In the genomic region with DNA sequence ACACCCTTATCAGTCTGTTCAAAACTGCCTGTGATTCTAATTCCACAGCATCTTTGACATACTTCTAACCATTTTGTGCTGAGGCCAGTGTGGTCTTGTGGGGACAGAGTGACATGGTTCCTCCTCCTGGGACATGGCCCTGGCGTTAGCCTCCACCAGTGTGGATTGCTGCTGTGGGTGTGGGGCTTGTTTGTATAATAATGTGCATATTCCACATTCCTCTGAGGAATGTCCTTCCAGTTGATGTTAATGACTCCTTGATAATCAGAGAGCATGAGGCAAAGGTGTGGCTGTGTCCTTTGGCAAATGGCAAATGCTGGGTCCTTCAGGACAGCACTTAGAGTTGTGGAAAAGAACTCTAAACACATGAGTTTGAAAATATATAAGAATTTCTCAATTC, we compare ENCODE assay signal across 25 mouse cellular contexts. TPM values are rescaled to one million over a fixed set of nuclear protein-coding genes. Genes with fewer than 3 reads are reported as not detected.
A peak's percentile ranks its signal among the peaks of the same experiment; 100 is the strongest.
DNase-seq lines count a peak whose midpoint lies in the region; TF ChIP-seq lines count a peak whose summit lies in the region.
"Had no signal": no experiment of that assay in that cellular context is flagged by ENCODE, and none has a peak within 500 bp of the region (broad histone marks: within the 10 kb centered on the region; RNA-seq: fewer than 3 reads in every experiment).

No protein-coding gene starts in this region.

- H3K36me3 ChIP-seq in ES-Bruce4 (ENCODE audit: control insufficient read depth, insufficient read depth, low read length, poor library complexity, severe bottlenecking): no peaks in the 10 kb centered on the region
- H3K36me3 ChIP-seq: embryonic facial prominence, embryonic 10.5 days; embryonic facial prominence, embryonic 12.5 days; forebrain, embryonic 15.5 days; G1E had no signal

- no peak for TF ChIP-seq CTCF in ES-Bruce4 (IDR thresholded peaks at IDR 0.05; ENCODE audit: low read depth, low read length)

- no peaks in the 10 kb centered on the region for H3K27me3 ChIP-seq in ES-Bruce4 (ENCODE audit: control insufficient read depth, insufficient read depth, low read length, poor library complexity, severe bottlenecking)
- H3K27me3 ChIP-seq: CH12.LX; embryonic facial prominence, embryonic 12.5 days; forebrain, embryonic 13.5 days; forebrain, embryonic 15.5 days; Patski had no signal

- H3K4me1 ChIP-seq in ES-Bruce4 (ENCODE audit: control insufficient read depth, insufficient read depth, low read length): peaks cover 12% of the 10 kb centered on the region

- no peak for TF ChIP-seq EP300 in ES-Bruce4 (IDR thresholded peaks at IDR 0.05; ENCODE audit: insufficient read depth, low read depth, low read length)

- peak overlapping the region; percentile 41; the same call in 1 of the 2 replicates for H3K27ac ChIP-seq in ES-Bruce4 (ENCODE audit: insufficient read depth, low read length)
- H3K27ac ChIP-seq: embryonic facial prominence, embryonic 10.5 days; embryonic facial prominence, embryonic 12.5 days; forebrain, embryonic 13.5 days; forebrain, embryonic 15.5 days had no signal

- no peak overlapping the region for H3K4me3 ChIP-seq in ES-Bruce4 (ENCODE audit: low read depth, low read length)
- H3K4me3 ChIP-seq: embryonic facial prominence, embryonic 10.5 days; embryonic facial prominence, embryonic 12.5 days; forebrain, embryonic 13.5 days; forebrain, embryonic 15.5 days had no signal

- peak; percentile 88 for DNase-seq in R1 (ENCODE audit: low read depth, low spot score)
- DNase-seq in layer of hippocampus, postnatal 14 days (ENCODE audit: low spot score in 2 of 2): no peak
- DNase-seq in frontal cortex, postnatal 14 days (ENCODE audit: low spot score in 2 of 2): no peak
- DNase-seq in urinary bladder, postnatal 10 days (ENCODE audit: low spot score): no peak
- DNase-seq: adrenal gland, adult 8-10 months; adrenal gland, postnatal 14 days; adrenal gland, postnatal 36 days; B cell, adult 2 months; cerebellum, adult 11-12 months; cerebellum, adult 2 months; cerebellum, adult 9-10 months; cerebellum, postnatal 10 days; cerebellum, postnatal 25 days; forebrain, postnatal 0 days had no signal

- no peak overlapping the region for H3K9ac ChIP-seq in ES-Bruce4 (ENCODE audit: low read depth, poor library complexity, severe bottlenecking)
- H3K9ac ChIP-seq: embryonic facial prominence, embryonic 12.5 days; forebrain, embryonic 13.5 days; forebrain, embryonic 15.5 days; forebrain, postnatal 0 days had no signal

- no peaks in the 10 kb centered on the region for H3K9me3 ChIP-seq in ES-Bruce4 (replicated peaks; ENCODE audit: control insufficient read depth, insufficient read depth, low read length, poor library complexity, severe bottlenecking)
- H3K9me3 ChIP-seq: embryonic facial prominence, embryonic 10.5 days; embryonic facial prominence, embryonic 12.5 days; forebrain, embryonic 13.5 days; forebrain, embryonic 15.5 days; G1E had no signal

- TF ChIP-seq POLR2A in ES-Bruce4 (IDR thresholded peaks at IDR 0.05; ENCODE audit: insufficient read depth, low read length): no peak

RNA-seq across cellular contexts. Expression of a gene that starts 17.3 kb away (rescaled TPM):
- polyA plus RNA-seq in ES-Bruce4 (2011; ENCODE audit: insufficient read depth, insufficient read length, low read depth, missing spikeins): 16.9 and 19.1 TPM in 2 replicates
- total RNA-seq in layer of hippocampus, postnatal 14 days (2021): 100 to 1,000 TPM; 253 to 315 TPM

RNA-seq across cellular contexts. Expression of a gene that starts 20.2 kb away (rescaled TPM):
- 68.8 and 97.9 TPM in 2 replicates for polyA plus RNA-seq in ES-Bruce4 (2011; ENCODE audit: insufficient read depth, insufficient read length, low read depth, missing spikeins)
- total RNA-seq in layer of hippocampus, postnatal 14 days (2021): 10 to 100 TPM; 23.4 to 33.5 TPM
- polyA plus RNA-seq: activated CD4-positive, CD25-positive, alpha-beta regulatory T cell, adult 4 months; forebrain, postnatal 0 days had no signal

RNA-seq across cellular contexts. Expression of a gene that starts 21.7 kb away (rescaled TPM):
- polyA plus RNA-seq in ES-Bruce4 (2011; ENCODE audit: insufficient read depth, insufficient read length, low read depth, missing spikeins): 8.9 and 16.9 TPM in 2 replicates
- total RNA-seq in layer of hippocampus, postnatal 14 days (2021): 10 to 100 TPM in 1 of 2 experiments, 1 to 10 TPM in 1; 3.7 to 12.5 TPM
- polyA plus RNA-seq: CD4-positive, CD25-positive, alpha-beta regulatory T cell, adult 4 months; cerebellum, adult 2 months had no signal

RNA-seq across cellular contexts. Expression of a gene that starts 24.9 kb away (rescaled TPM):
- 0.91 and 1.9 TPM in 2 replicates for polyA plus RNA-seq in ES-Bruce4 (2011; ENCODE audit: insufficient read depth, insufficient read length, low read depth, missing spikeins)
- 1 to 10 TPM in 1 of 2 experiments, under 1 TPM in 1; 0.58 to 1.0 TPM for total RNA-seq in layer of hippocampus, postnatal 14 days (2021)
- total RNA-seq: adrenal gland, adult 18-20 months; adrenal gland, adult 8-10 months; adrenal gland, postnatal 14 days; adrenal gland, postnatal 36 days; forebrain, postnatal 0 days had no signal
- polyA plus RNA-seq: activated CD4-positive, CD25-positive, alpha-beta regulatory T cell, adult 4 months; CD4-positive, CD25-positive, alpha-beta regulatory T cell, adult 4 months; forebrain, embryonic 15.5 days; forebrain, postnatal 0 days; G1E had no signal

RNA-seq across cellular contexts. Expression of a gene that starts 29.7 kb away (rescaled TPM):
- polyA plus RNA-seq in ES-Bruce4 (2011; ENCODE audit: insufficient read depth, insufficient read length, low read depth, missing spikeins): 3.9 and 4.2 TPM in 2 replicates
- total RNA-seq in layer of hippocampus, postnatal 14 days (2021): 1 to 10 TPM; 1.2 to 1.9 TPM
